Mouse (Mus musculus): Measurements from ENCODE around the gene Trim2.

DNA sequence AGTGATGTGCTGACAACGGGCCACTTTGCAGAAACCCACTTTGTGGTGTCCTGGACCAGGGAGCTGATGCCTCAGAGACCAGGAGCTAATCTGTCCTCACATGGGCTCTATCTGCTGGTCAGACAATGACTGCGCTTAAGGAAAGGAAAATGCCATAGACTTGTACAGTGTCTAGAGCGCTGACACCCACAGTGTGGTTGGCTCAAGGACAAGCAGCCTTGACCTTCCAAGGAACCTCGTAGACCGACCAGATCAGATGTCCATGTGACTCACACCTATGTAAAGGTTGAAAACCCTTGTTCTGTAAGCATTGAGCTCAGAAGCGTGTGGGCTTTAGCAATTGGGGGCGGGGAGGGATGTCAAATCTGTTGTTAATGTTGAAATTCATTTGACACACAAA is 98.2 kb downstream of the Trim2 start:
- TF ChIP-seq CTCF (IDR thresholded peaks at IDR 0.05; ENCODE audit: borderline replicate concordance, insufficient read depth, low read length) (no peak), POLR2A (IDR thresholded peaks at IDR 0.05; ENCODE audit: low read depth, low read length) (no peak)
